Mouse (Mus musculus): ENCODE measurements around the gene Sgsm1.

Gene Sgsm1

GRCm38 (mm10) chr5:113220383-113221146 is 90.0 kb downstream of the Sgsm1 start:
- in situ Hi-C loops (cut with MboI, MseI), result no loop called here

DNA sequence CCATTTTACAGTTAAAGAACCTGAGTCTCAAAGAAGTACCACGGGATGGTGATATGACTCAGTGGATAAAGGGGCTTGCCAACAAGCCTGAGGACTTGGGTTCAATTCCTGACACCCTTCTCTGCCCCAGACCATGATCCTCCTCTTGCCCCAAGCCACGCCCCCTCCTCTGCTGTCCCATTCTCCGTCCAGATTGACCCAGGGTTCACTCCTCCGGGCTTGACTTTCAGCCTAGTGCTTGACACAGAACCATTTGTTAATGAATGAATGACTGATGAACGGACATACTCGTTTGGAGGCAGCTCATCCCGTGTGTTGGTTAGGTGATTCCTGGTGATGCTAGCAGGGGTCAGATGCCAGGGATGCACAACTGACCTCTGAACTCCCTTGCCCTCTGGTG is 90.7 kb downstream of the Sgsm1 start:
- in situ Hi-C loops (cut with MboI, MseI), result no loop called here

GRCm38 (mm10) chr5:113219450-113219849 is 91.1 kb downstream of the Sgsm1 start:
- in situ Hi-C loops (cut with MboI, MseI), result no loop called here

- in situ Hi-C loops (cut with MboI, MseI), result no loop called here
Measured at GRCm38 (mm10) chr5:113218617-113219235, 91.9 kb downstream of the Sgsm1 start.

GRCm38 (mm10) chr5:113217076-113217475 is 93.5 kb downstream of the Sgsm1 start:
- in situ Hi-C loops (cut with MboI, MseI), result no loop called here

GRCm38 (mm10) chr5:113216328-113216960 is 94.1 kb downstream of the Sgsm1 start:
- in situ Hi-C loops (cut with MboI, MseI), result no loop called here

DNA sequence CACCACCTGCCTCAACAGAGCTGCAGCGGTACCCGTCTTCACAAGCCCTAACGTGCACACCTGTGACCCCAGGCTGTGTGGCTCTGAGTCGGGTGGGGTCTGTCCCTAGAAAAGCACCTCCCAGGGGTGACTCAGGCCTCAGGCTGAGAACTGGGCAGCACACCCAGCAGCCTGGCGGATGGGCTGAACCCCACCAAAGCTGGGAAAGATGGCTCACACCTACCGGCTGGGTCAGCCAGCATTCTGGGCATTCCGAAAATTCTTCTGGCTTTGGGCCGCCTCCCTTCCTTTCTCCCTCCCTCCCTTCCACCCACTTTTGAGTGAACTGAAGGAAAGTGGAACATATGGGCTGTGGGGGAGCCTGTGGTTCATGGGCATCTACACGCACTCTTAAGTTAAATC is 95.0 kb downstream of the Sgsm1 start:
- in situ Hi-C loops (cut with MboI, MseI), result no loop called here

DNA sequence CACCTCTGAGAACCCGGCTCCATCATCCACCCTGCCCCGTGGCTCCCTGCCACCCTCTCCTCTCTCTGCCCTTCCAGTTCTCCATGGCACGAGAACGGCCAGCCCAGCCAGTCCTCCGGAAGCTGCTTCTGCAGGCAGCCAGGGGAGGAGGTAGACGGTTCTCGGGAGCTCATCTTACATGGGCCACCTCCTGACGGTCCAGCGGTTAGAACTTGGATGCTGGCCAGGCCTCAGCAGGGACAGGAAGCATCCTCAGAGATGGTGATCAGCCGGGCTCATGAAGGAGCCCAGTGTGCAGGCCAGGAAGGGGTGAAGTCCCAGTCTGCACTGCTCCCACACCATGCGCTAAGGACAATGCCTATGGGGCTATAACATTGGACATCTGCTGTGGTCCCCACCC is 96.1 kb downstream of the Sgsm1 start:
- in situ Hi-C loops (cut with MboI, MseI), result no loop called here

- in situ Hi-C loops (cut with MboI, MseI), result no loop called here
Measured at GRCm38 (mm10) chr5:113214041-113214440, 96.5 kb downstream of the Sgsm1 start.

DNA sequence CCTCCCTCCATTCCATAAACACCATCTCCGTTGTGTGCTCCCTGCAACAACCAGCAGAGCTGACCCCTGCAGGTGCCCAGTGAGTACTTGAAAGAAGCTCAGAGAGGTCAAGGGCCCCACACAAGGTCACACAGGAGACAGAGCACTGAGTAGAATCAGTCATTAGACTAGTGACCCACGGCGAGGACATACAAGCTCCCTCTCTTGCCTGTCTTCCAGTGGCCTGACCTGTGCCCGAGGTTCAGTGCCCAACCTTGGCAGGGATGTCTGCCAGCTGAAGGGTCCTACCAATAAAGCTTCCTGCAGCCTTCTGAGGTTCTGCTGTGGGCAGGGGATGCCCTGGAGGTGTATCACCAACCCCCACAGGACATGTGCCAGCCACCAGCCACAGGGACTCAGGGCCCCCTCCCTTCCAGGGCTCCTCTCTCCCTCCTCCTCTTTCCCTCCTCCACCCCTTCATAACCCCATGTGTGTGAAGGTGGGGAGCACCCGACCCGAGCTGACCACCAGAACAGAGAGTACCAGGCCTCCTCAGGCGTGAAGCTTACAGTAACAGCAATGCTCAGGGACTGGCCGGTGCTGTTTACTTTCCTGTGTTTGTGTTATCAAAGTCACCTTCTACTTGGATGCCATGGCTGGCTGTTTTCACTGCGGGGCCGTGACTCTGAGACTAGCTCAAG is 98.3 kb downstream of the Sgsm1 start:
- in situ Hi-C loops (cut with MboI, MseI), result no loop called here

DNA sequence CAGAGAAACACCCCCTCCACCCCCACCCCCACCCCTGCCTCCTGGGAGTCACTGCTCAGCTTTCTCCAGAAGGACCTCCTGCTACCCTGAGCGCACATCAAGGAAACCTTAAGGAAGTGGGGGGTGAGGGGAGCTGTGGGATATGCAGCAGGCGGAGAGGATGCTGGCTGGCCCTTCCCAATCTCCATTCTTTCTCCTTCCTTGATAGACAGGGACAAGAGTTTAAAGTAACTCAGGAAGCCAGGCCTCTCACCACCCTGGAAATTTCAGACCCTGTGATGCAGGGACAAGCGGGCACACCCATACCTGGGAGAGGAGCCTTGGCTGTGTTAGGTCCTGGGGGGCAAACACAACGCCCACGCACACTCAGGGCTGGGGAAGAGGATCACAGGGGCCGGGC is 100.3 kb downstream of the Sgsm1 start:
- in situ Hi-C loops (cut with MboI, MseI), result no loop called here

GRCm38 (mm10) chr5:113209898-113210297 is 100.7 kb downstream of the Sgsm1 start:
- in situ Hi-C loops (cut with MboI, MseI), result no loop called here

DNA sequence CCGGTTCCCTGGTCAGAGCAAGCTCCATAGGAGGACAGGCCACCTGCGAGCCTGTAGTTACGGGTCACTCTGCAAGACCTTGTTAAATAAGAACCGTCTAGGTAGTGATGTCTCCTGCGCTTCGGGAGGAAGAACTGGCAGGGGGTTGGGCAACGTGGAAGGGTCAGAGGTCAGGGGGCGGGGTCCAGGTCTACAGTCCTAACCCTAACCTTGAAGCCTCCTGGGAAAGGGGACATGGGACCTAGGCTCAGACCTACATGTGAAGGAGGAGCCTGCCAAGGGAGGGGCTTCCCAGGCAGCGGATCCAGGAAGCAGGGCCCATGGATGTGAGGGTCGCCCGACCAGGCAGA is 101.2 kb downstream of the Sgsm1 start:
- in situ Hi-C loops (cut with MboI, MseI), result no loop called here

GRCm38 (mm10) chr5:113208622-113209400 is 101.8 kb downstream of the Sgsm1 start:
- in situ Hi-C loops (cut with MboI, MseI), result no loop called here

GRCm38 (mm10) chr5:113208048-113208447 is 102.5 kb downstream of the Sgsm1 start:
- in situ Hi-C loops (cut with MboI, MseI), result no loop called here

DNA sequence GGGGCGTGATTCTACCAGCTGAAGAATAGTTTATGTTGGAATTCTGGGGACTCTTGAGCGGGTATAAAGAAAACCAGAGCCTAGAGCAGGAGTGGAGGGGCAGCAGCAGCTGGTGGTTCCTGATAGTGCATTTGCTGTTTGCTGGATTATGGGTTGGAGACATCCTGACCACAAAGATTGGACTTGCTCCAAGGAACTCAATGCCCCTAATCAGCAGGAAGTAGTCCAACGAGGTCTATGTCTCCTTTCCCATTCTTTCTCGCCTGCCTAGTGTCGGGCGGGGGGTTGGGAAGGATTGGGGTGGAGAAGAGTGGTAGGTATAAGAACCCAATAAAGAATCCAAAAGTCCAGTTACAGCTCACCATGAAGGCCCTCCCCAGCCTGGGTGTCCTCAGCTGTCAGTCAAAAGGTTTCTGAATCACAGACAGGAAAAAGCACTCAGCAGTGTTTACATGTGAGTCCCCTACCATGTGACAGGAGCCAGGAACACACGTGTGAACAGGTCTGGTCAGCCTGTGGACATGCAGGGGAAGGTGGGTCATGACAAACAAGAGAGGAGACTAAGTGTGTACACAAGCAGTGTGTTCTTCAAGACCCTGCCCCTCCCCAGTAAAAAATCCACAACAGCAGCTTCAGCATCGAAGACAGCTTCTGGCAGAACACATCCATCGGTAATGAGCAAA is 103.8 kb downstream of the Sgsm1 start:
- in situ Hi-C loops (cut with MboI, MseI), result no loop called here

DNA sequence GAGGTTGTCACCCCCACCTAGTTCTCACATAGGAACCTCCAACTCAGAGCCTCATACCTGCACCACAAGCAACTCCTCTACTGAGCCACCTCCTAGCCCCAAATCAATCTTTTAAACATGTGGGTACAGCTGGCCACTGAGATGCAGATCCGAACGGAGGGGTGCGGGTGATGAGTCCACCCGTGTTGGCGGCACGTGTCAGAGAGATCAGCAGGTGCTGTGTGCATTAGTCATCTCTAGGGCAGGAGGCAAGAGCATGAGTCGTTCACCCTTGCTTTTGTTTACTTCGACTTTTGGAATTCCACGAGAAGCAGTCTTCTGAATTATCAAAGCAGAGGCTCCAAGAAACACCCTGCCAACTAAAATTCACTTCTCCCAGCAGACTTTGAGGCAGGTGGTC is 106.4 kb downstream of the Sgsm1 start:
- in situ Hi-C loops (cut with MboI, MseI), result no loop called here

DNA sequence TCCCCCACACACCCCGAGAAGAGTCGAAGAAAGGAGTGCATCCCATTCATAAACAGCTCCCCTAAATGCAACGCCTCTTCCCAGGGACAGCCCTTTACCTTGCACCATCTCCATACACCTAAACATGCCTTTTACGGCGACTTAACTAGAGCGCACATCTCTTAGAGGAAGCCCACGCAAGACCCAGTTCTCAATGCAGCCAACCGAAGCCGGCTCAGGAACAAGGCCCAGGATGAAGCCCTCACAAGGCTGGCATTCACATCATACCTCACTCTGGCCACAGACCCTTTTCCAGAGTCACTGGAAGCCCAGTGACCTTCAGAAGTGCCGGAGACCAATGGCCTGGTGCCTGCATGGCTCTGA is 110.8 kb downstream of the Sgsm1 start:
- in situ Hi-C loops (cut with MboI, MseI), result loop anchor here (25.0 kb wide), 1 partner anchor 337 kb away; no protein-coding TSS in a partner anchor

DNA sequence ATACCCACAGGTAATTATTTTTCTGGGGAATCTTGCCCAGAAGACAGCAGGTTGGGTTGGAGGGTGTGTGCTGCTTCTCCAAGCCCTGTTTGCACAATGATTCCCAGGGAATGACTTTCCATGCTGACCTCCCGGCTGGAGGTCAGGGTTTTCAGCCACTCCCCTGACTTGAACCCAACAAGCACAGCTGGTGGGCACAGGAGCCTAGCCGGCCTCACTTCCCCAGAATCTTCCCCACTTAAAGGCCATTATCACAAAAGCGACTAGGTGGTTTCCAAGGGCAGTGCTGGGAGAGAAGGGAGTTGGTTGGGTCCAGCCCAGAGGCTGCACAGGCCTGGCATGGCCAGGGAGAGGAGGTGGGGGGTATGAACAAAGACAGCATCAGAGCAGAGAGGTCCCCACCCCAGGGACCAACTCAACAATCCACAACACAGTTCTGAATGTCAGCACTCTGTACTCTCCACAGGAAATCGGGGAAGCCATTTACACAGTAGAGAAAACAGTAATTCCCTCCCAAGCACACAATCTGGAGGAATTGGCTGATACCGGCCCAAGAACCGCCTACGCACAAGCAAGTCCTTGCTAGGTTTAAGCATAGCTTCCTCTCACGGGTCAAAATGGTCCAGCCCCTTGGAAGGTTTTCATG is 111.3 kb downstream of the Sgsm1 start:
- in situ Hi-C loops (cut with MboI, MseI), result loop anchor here (25.0 kb wide), 1 partner anchor 337 kb away; no protein-coding TSS in a partner anchor

Data from T-helper 2 cell (primary cell).